8 mouse cellular contexts compared by ENCODE assay signal in the genomic region with DNA sequence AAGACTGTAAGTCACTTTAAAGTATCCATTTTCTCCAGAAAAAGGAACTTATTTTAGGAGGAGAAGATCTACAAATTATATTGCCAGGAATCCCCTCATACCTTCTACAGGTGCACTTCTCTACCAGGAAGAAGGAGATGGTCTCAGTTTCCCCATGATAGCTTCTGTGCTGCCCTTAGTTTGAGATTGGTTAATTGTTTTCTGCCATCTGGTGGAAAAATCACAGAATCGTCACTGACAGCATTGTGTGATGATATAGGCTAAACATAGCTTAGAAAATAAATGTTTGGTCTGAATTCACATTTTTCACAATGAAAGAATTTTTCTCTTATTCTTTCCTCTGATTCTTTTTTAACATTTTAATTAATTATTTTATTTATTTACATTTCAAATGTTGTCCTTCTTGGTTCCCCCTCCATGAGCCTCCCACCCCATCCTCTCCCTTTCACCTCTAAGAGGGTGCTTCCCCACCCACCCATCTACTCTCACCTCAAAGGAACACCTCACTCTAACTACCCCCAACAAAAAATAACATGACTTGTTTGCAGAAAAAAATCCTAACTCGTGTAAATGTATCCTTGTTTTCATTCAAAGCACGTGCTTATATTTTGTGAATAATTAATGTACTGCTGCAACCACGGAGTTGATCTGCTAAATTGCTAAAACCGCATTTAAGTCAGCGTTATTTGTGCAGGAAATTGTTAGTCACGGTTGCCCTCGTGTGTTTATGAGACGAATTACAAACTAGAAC.
DNase-seq lines count a peak whose midpoint lies in the region; ATAC-seq and TF ChIP-seq lines count a peak whose summit lies in the region.

No protein-coding gene starts in this region.

- peak; percentile 71 for TF ChIP-seq CTCF in forebrain, postnatal 0 days (IDR thresholded peaks at IDR 0.05; ENCODE audit: low read depth)

- intact Hi-C loops in left cerebral cortex, postnatal 14 days (cut with DNase I): loop anchor here (2.0 to 5.0 kb wide), 3 partner anchors 482 to 862 kb away; no protein-coding TSS in a partner anchor

- no peak overlapping the region for H3K9ac ChIP-seq in forebrain, postnatal 0 days
- no peak overlapping the region for H3K9ac ChIP-seq in neural tube, embryonic 15.5 days (replicated peaks)

- H3K4me2 ChIP-seq in forebrain, postnatal 0 days (ENCODE audit: low read depth): peak overlapping the region; percentile 33; the same call in 1 of the 2 replicates
- H3K4me2 ChIP-seq in neural tube, embryonic 15.5 days: peak overlapping the region; percentile 51

- no peaks in the 10 kb centered on the region for H3K4me1 ChIP-seq in forebrain, postnatal 0 days (ENCODE audit: insufficient read depth)
- H3K4me1 ChIP-seq in neural tube, embryonic 15.5 days: no peaks in the 10 kb centered on the region

- no peak overlapping the region for H3K27ac ChIP-seq in forebrain, postnatal 0 days (ENCODE audit: low read depth, low read length)
- no peak overlapping the region for H3K27ac ChIP-seq in neural tube, embryonic 15.5 days (replicated peaks)

- peaks cover 4% of the 10 kb centered on the region for H3K36me3 ChIP-seq in forebrain, postnatal 0 days (ENCODE audit: insufficient read depth)
- peaks cover 6% of the 10 kb centered on the region for H3K36me3 ChIP-seq in neural tube, embryonic 15.5 days

- H3K4me3 ChIP-seq in forebrain, postnatal 0 days (ENCODE audit: low read depth, low read length): no peak overlapping the region
- H3K4me3 ChIP-seq in neural tube, embryonic 15.5 days (replicated peaks): no peak overlapping the region

- under 1% methylated on average over 9 of the region's 9 CpGs for WGBS in forebrain, postnatal 0 days
- 4% methylated on average over 9 of the region's 9 CpGs for WGBS in neural tube, embryonic 15.5 days

- DNase-seq in cerebellum, adult 9-10 months: peak; percentile 4
- no peak for DNase-seq in cerebellum, postnatal 36 days
- DNase-seq in left cerebral cortex, postnatal 14 days (ENCODE audit: low spot score in 2 of 2): peak; percentile 36 to 44
- DNase-seq in left cerebral cortex, adult 9 months (ENCODE audit: low spot score in 2 of 2): no peak
- peak; percentile 86 for DNase-seq in forebrain, postnatal 0 days
- no peak for DNase-seq in MN1 (ENCODE audit: low spot score)

- 0 out of 2 replicates have a peak, but pooled peaks cover 5% of the 10 kb centered on the region for H3K9me3 ChIP-seq in forebrain, postnatal 0 days (ENCODE audit: low read length)
- H3K9me3 ChIP-seq in neural tube, embryonic 15.5 days (replicated peaks): peaks cover 6% of the 10 kb centered on the region; the same call in 1 of the 2 replicates

- peak; percentile 89 for ATAC-seq in forebrain, postnatal 0 days
- ATAC-seq in neural tube, embryonic 15.5 days (ENCODE audit: low FRiP score): peak; percentile 80
- ATAC-seq in CD4-positive, CD25-positive, alpha-beta regulatory T cell, adult 4 months: no peak

- no peaks in the 10 kb centered on the region for H3K27me3 ChIP-seq in forebrain, postnatal 0 days (ENCODE audit: insufficient read depth, low read length)
- H3K27me3 ChIP-seq in neural tube, embryonic 15.5 days (replicated peaks): no peaks in the 10 kb centered on the region

Comparison
In these comparisons a context has a peak if more than half of its experiments do, and no peak if none do; other contexts are left out.
1. DNase-seq: peak in cerebellum, adult 9-10 months (single experiment), left cerebral cortex, postnatal 14 days (2 of 2) and forebrain, postnatal 0 days (single experiment); none in cerebellum, postnatal 36 days (0 of 2), left cerebral cortex, adult 9 months (0 of 2) and MN1 (single experiment).